Mouse (Mus musculus): ENCODE measurements around the gene Trim65. TPM values are rescaled to one million over a fixed set of nuclear protein-coding genes. Genes with fewer than 3 reads are reported as not detected.
A peak's percentile ranks its signal among the peaks of the same experiment; 100 is the strongest.
"Not testable (repeated sequence)": the region's sequence is repeated elsewhere in the genome, so short reads cannot be mapped to it uniquely, and the experiment has no call there.

The Trim65 gene
- polyA plus RNA-seq, 1 experiment from 2014 or later = 2.0 TPM

DNA sequence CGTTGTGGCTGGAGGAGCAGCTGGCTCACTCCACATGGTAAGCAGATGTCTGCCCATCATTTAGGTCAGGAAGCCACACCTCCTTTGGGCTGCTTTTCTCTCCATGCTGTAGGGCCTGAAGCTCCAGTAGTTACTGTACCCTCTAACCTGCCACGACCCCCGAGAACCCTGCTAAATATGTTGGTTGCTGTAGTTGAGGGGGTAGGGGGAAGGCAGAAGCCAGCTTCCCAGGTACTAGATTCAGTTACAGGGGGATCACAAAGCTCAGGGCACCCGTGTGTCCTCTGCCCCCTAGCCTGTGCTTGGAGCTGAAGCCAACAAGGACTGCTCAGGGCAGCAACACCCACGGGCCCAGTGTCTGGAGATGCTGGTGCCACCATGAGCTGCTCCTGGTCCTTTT lies 2.6 kb upstream of the Trim65 start:
- H3K27ac ChIP-seq = no peak overlapping the region
- ATAC-seq (ENCODE audit: low FRiP score, low read depth) = no peak
- no peaks in the 10 kb centered on the region for H3K27me3 ChIP-seq (replicated peaks)
- no peaks in the 10 kb centered on the region for H3K9me3 ChIP-seq
- no peak overlapping the region for H3K4me2 ChIP-seq (replicated peaks)
- peaks cover 30% of the 10 kb centered on the region for H3K4me1 ChIP-seq
- H3K9ac ChIP-seq = no peak overlapping the region
- peaks cover 48% of the 10 kb centered on the region for H3K36me3 ChIP-seq
- 73% methylated on average over 5 of the region's 5 CpGs for WGBS
- no peak overlapping the region for H3K4me3 ChIP-seq

DNA sequence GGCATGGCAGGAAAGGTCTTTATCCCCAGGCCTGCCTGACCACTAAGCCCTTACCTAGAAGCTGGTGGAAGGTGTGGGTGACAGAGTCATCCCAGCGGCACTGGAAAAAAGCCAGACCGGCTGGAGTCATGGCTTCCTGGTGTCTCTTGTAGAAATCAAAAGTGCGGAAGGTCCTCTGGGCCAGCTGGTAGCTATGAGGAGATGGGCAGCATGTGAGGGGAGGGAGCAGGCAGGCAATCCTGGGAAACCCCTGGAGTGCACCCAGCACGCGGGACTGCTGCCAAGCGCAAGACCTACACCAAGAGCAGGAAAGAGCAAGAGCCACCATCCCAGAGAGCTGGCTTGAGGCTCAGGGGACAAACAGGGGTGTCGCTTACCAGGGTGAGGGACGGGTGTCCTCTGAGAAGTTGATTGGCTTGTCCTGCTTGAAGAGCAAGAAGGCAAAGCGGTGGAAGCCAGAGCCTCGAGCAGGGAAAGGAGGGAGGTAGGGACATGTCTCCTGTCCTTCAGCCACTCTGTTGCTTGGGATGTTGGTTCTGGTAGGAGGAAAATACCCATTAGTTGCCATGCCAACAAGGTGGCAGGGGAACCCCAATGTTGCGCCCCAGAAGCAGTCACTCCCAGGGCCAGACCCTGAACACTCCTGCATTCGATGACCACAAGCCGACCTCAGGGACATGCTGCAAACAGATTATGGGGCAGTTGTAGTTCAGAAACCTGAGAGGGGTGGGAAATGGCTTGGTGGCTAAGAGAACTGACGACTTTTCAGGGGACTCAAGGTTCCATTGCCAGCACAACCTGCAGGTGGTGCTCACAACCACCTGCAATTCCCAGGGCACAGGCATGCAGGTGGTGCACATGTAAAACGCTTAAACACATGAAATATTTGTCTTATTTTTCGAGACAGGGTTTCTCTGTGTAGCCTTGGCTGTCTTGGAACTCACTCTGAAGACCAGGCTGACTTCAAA lies 1.7 kb upstream of the Trim65 start:
- H3K4me2 ChIP-seq (replicated peaks) = no peak overlapping the region
- H3K9ac ChIP-seq = no peak overlapping the region
- peaks cover 29% of the 10 kb centered on the region for H3K4me1 ChIP-seq
- peaks cover 48% of the 10 kb centered on the region for H3K36me3 ChIP-seq
- no peak overlapping the region for H3K4me3 ChIP-seq
- no peak overlapping the region for H3K27ac ChIP-seq
- WGBS = 85% methylated on average over 16 of the region's 16 CpGs
- ATAC-seq (ENCODE audit: low FRiP score, low read depth) = no peak
- H3K9me3 ChIP-seq = no peaks in the 10 kb centered on the region
- no peaks in the 10 kb centered on the region for H3K27me3 ChIP-seq (replicated peaks)

DNA sequence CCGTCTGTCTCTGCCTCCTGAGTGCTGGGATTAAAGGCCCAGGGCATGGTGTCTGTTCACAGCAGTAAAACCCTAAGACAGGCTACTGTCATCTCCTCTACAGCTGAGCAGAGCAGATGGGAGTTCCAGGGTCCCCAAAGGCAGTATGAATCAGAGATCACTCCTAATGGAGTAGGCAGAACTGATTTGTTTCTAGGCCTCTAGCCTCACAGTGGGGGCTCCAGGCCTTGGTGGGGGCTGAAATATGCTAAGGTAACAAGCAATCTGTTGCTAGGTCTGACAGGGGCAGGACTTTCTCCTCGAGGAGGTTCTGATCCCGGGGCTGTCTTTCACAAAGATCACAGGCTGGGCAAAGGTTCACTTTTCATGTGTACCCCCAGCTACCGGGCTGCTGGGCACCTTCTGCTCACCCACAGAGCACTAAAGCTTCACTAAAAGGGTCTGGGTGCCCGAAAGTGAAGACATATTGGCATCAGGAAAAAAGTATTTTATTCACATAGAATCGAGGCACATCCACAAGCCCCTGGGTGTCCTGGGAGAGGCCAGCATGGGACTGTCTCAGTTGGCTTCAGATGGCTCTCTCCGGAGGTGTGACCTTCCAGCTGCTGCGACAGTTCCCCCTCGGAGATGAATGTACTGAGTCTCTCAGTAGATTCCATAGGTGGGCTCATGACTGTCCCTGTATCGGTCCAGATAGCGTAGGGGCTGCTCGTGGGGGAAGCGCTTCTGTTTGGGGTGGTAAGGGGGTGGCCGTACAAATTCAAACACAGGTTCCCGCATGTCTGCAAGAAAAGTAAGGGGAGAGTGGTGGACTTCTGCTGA lies 632 bp upstream of the Trim65 start:
- peak overlapping the region; percentile 10; the same call in 1 of the 2 replicates for H3K27ac ChIP-seq

DNA sequence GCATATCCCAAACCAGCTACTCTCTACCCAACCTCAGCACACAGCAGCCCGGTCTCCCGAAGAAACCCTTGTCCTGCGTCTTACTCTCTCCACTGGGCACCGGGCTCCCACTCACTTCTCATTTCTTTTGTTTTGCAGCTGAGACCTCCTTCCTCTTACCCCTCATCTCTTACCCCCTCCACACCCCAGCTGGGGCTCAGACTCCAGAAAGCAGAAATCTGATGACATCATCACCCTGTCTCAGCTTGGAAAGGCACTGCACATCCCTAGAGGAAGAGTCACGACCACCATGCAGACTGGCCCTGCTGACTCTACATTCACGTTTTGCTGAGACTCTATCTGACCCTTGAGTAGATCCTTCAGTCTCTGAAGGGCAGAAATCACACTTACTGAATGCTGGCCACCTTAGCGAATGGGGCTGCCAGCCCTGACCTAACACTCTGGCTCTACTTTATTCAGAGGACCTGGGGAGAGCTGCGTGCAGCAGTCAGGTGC lies 888 bp downstream of the Trim65 start:
- Histone ChIP-seq H3K27ac (peak overlapping the region; percentile 76; the same call in 1 of the 2 replicates), H3K4me2 (replicated peaks) (peak overlapping the region; percentile 76), H3K9me3 (0 out of 2 replicates have a peak, but pooled peaks cover 3% of the 10 kb centered on the region), H3K4me3 (peak overlapping the region; percentile 48), H3K4me1 (peaks cover 33% of the 10 kb centered on the region), H3K27me3 (replicated peaks) (no peaks in the 10 kb centered on the region), H3K36me3 (peaks cover 40% of the 10 kb centered on the region), H3K9ac (peak overlapping the region; percentile 67)
- 38% methylated on average over 8 of the region's 8 CpGs for WGBS
- peak; percentile 38 for ATAC-seq (ENCODE audit: low FRiP score, low read depth)

More for the DNA sequence above, 632 bp upstream of the Trim65 start:
- Histone ChIP-seq H3K4me3 (peak overlapping the region; percentile 48), H3K9me3 (no peaks in the 10 kb centered on the region), H3K36me3 (peaks cover 46% of the 10 kb centered on the region), H3K9ac (peak overlapping the region; percentile 67; the same call in 1 of the 2 replicates), H3K27me3 (replicated peaks) (no peaks in the 10 kb centered on the region), H3K4me2 (replicated peaks) (peak overlapping the region; percentile 76), H3K4me1 (peaks cover 33% of the 10 kb centered on the region)
- WGBS = 85% methylated on average over 15 of the region's 15 CpGs
- no peak for ATAC-seq (ENCODE audit: low FRiP score, low read depth)

DNA sequence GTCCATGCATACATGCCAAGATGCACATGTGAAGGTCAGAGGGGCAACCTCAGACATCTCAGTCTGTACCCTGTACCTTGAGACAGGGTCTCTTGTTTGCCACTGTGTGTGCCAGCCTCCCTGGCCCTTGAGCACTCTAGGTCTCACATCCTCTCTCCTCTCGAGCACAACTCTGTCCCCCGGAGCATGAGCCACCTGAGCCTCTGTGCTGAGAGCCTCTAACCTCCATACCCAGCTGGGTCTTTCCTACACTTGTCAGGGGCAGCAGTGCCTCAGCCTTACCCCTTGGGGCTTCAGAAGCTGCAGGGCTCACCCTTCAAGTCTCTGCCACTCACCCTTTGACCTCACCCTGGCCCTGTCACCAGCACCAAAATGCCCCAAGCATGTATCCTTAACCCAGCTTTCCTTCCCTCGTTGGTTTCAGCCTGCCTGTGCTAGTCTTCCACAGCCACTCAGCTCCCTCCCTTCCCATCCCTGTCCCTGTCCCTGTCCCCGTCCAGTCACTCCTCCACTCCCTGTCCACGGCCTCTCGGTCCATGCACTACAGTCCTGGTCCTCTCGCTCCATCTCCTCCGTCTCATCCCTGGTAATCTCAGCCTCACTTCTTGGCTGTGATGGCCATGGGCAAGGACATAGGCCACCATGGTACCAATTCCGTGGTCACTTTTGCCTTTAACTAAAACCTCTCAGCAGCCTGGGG lies 1.7 kb downstream of the Trim65 start:
- no peaks in the 10 kb centered on the region for H3K27me3 ChIP-seq (replicated peaks)
- peaks cover 33% of the 10 kb centered on the region for H3K4me1 ChIP-seq
- H3K36me3 ChIP-seq = peaks cover 33% of the 10 kb centered on the region
- H3K9me3 ChIP-seq = 0 out of 2 replicates have a peak, but pooled peaks cover 3% of the 10 kb centered on the region
- no peak for ATAC-seq (ENCODE audit: low FRiP score, low read depth)
- H3K9ac ChIP-seq = 0 out of 2 replicates have a peak overlapping the region, but pooled peaks have one; percentile 17
- H3K27ac ChIP-seq = no peak overlapping the region
- no peak overlapping the region for H3K4me3 ChIP-seq
- 80% methylated on average over 9 of the region's 9 CpGs for WGBS
- peak overlapping the region; percentile 76 for H3K4me2 ChIP-seq (replicated peaks)

DNA sequence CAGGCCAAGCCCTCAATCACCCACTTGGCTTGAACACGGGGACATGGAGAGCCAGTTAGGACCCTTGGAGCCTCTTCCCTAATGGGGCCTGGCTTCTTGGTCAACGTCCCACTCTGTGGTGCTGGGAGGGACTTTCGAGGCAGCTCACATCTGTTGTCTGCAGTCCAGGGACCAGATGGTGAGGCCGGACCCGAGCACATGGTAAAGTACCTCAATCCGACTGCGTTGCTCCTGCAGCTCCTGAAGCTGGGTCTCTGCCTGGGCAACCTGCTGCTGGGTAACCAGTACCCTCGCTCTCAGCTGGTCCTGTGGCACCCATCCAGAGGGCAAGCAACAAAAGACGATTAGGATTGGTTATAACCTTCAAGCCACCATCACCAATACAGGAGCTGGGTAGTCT lies 2.9 kb downstream of the Trim65 start:
- Histone ChIP-seq H3K27me3 (replicated peaks) (no peaks in the 10 kb centered on the region), H3K9me3 (0 out of 2 replicates have a peak, but pooled peaks cover 3% of the 10 kb centered on the region), H3K4me2 (replicated peaks) (peak overlapping the region; percentile 44), H3K36me3 (peaks cover 23% of the 10 kb centered on the region), H3K9ac (no peak overlapping the region), H3K4me1 (peaks cover 33% of the 10 kb centered on the region), H3K4me3 (no peak overlapping the region), H3K27ac (no peak overlapping the region)
- WGBS = 60% methylated on average over 9 of the region's 9 CpGs
- no peak for ATAC-seq (ENCODE audit: low FRiP score, low read depth)

DNA sequence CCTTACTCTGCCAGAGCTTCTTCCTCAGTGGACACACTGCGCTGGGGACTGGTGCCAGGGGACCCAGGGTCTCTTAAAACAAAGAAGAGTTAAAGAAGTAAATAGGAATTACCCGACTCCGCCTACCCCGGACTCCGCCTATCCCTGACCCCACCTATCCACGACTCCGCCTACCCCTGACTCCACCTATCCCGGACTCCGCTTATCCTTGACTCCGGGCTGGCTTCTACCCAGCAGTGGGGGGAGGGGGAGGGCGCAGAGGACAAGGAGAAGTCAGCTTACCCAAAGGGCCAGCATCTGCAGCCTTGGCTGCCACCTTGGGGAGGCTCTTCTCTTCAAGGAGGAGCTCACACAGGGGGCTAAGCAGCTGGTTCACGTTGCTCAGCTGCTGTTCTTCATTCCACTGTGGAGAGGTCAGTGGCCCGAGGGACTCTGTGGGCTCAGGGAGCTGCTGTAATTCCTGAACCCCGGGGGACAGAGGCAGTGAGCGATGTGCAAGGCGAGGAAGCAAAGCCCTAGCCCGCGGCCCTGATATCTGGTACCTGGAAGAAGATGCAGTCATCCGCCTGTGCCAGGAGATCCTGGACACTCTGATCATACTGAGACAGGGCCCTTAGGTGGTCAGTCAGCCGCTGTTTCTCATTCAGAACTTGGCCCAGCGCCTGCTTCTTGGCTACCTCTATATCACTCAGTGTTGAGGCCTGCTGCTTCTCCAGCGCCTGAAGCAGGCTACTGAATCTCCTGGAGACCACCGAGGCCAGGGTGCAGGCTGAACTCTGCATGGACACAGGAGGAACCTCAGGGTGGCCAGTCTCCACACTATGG lies 3.6 kb downstream of the Trim65 start, which contains the start of gene Trim47:
Trim47 (minus strand) TSS at position 55 of the 825 bp plus-strand sequence.
- Histone ChIP-seq H3K4me2 (replicated peaks) (peak within 1 kb of the TSS; percentile 44), H3K27me3 (replicated peaks) (no peaks in the 10 kb centered on the region), H3K4me1 (peaks cover 33% of the 10 kb centered on the region), H3K4me3 (no peak within 1 kb of the TSS), H3K27ac (no peak within 1 kb of the TSS; the same call in 1 of the 2 replicates), H3K36me3 (peaks cover 17% of the 10 kb centered on the region), H3K9ac (0 out of 2 replicates have a peak within 1 kb of the TSS, but pooled peaks have one; percentile 21), H3K9me3 (0 out of 2 replicates have a peak, but pooled peaks cover 3% of the 10 kb centered on the region)
- WGBS = 32% methylated on average over 23 of the region's 23 CpGs
- no peak for ATAC-seq (ENCODE audit: low FRiP score, low read depth)

DNA sequence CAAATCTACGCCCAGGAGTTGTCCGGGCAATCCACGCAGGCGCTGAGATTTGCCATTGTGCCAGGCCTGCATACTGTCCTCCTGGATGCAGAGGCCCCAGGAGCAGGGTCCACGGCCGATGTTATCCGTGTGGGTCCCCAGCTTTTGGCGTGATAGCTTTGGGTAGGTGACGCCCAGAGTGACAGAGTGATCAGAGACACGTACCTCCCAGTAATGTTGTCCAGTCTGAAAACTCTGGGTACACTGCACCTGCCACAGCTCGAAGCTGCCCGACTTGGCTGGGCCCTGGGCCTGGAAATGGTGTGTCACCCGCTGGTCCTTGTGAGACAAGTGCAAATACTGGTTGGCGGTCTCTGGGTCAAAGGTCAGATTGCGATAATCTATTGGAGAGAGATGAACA lies 4.7 kb downstream of the Trim65 start:
- 94% methylated on average over 15 of the region's 15 CpGs for WGBS

DNA sequence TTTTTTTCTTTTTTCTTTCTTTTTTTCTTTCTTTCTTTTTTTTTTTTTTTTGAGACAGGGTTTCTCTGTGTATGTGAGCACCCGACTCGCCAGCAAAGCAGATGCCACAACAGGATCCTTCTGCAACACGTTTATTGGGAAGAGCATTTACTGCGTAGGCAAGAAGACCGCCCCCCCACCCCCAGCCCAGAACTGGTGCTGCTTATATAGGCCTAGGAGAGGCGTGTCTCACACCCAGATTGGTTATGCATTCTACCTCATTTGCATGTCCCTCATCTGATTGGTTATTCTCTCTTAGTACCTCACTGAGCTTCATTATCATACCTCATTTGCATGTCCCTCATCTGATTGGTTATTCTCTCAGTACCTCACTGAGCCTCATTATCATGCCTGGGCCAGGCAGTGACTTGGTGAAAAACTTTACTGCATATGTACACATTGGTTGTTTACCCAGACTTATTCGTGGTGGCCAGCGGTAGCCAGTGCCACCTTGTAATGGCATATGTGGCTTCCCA lies 9.1 kb downstream of the Trim65 start:
- H3K27me3 ChIP-seq (replicated peaks); H3K36me3 ChIP-seq; H3K9ac ChIP-seq; H3K27ac ChIP-seq; ATAC-seq (ENCODE audit: low FRiP score, low read depth); H3K4me2 ChIP-seq (replicated peaks); H3K4me3 ChIP-seq; H3K9me3 ChIP-seq; H3K4me1 ChIP-seq: not testable (repeated sequence)
- 88% methylated on average over 8 of the region's 8 CpGs for WGBS

More for the DNA sequence above, 4.7 kb downstream of the Trim65 start:
- Histone ChIP-seq H3K36me3 (peaks cover 9% of the 10 kb centered on the region), H3K9ac (no peak overlapping the region), H3K4me1 (peaks cover 27% of the 10 kb centered on the region), H3K9me3 (0 out of 2 replicates have a peak, but pooled peaks cover 3% of the 10 kb centered on the region), H3K4me2 (replicated peaks) (no peak overlapping the region), H3K27me3 (replicated peaks) (no peaks in the 10 kb centered on the region), H3K27ac (no peak overlapping the region), H3K4me3 (no peak overlapping the region)
- ATAC-seq (ENCODE audit: low FRiP score, low read depth) = no peak

DNA sequence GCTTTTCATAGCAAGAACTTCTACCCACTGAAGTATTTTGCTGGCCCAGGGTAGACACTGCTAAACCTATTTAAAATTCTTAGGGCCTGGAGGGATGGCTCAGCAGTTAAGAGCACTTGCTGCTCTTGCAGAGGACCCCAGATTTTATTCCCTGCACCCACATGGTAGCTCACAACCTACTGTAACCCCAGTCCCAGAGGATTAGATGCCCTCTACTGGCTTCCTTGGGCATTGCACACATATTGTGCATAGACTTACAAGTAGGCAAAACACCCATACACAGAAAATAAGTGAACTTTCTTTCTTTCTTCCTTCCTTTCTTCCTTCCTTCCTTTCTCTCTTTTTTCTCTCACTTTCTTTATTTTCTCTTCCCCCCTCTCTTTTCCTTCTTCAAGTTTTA lies 13.1 kb downstream of the Trim65 start:
- Histone ChIP-seq H3K27me3 (replicated peaks) (no peaks in the 10 kb centered on the region), H3K9me3 (no peaks in the 10 kb centered on the region), H3K9ac (no peak overlapping the region), H3K27ac (no peak overlapping the region), H3K4me3 (no peak overlapping the region), H3K4me2 (replicated peaks) (no peak overlapping the region), H3K4me1 (no peaks in the 10 kb centered on the region), H3K36me3 (no peaks in the 10 kb centered on the region)
- ATAC-seq (ENCODE audit: low FRiP score, low read depth) = no peak
